Mouse (Mus musculus): Measurements from ENCODE around the gene H2afv.

DNA sequence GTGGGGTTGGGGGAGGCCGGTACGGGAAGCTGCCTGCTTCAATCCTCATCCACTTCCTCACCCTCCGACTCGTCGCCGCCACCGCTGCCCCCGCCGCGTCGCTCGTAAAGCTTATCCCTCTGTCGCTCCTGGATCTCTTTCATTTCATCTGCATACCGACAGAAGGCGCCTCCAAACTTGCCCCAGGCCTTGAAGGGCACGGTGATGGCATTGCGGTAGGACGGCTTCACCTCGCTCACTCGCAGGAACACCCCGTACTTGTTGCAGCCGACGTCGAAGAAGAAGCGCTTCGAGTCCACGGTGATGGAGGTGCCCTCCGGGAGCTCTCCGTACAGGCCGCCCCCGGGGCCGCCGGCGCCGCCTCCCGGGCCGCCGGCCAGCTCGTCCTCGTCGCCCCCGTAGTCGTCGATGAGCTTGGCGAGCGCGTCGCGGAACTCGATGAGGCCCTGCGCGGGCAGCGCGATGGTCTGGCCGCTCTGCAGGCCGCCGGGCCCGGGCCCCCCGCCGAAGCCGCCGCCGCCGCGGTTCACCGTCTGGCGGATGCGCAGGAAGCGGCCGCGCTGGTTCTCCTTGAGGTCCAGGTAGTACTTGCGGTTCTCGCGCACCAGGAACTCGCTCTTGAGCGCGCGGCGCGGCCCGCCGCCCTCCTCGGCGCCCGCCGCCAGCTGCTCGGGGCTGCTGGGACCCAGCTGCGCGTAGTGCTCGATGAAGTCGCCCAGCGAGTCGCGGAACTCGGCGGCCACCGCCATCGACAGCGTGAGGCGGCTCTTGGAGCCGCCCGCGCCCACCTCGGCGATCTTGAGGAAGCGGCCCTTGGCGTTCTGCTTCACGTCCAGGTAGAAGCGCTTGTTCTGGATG, 30.9 kb upstream of the H2afv start:
- TF ChIP-seq FLI1 (IDR thresholded peaks at IDR 0.05; ENCODE audit: low read length) (no peak), GATA1 (IDR thresholded peaks at IDR 0.05; ENCODE audit: borderline replicate concordance, low read length) (no peak)

Measured in megakaryocyte, embryonic 14.5 days (primary cell).